Mouse (Mus musculus): ENCODE measurements around the gene Tmeff2. TPM values are rescaled to one million over a fixed set of nuclear protein-coding genes. Genes with fewer than 3 reads are reported as not detected.

The Tmeff2 gene
- polyA plus RNA-seq, 1 experiment from 2014 or later = 2.8 TPM

GRCm38 (mm10) chr1:51069288-51069687 lies 168.8 kb downstream of the Tmeff2 start:
- TF ChIP-seq CTCF (IDR thresholded peaks at IDR 0.05; ENCODE audit: low read depth) = no peak
- no peak overlapping the region for H3K4me3 ChIP-seq (replicated peaks; ENCODE audit: low read depth, low read length)
- no peak for ATAC-seq (replicated peaks; ENCODE audit: low FRiP score, low read depth)
- no peak for DNase-seq (ENCODE audit: low spot score)
- no peaks in the 10 kb centered on the region for H3K27me3 ChIP-seq (ENCODE audit: insufficient read depth, low read length)
- 83% methylated on average over 2 of the region's 2 CpGs for WGBS
- no peaks in the 10 kb centered on the region for H3K4me1 ChIP-seq (replicated peaks; ENCODE audit: insufficient read depth, low read length)
- no peak overlapping the region for H3K4me2 ChIP-seq (ENCODE audit: low read length)
- no peaks in the 10 kb centered on the region for H3K36me3 ChIP-seq (ENCODE audit: insufficient read depth, low read length)
- H3K27ac ChIP-seq = no peak overlapping the region
- no peaks in the 10 kb centered on the region for H3K9me3 ChIP-seq (replicated peaks; ENCODE audit: low read length)
- H3K9ac ChIP-seq (ENCODE audit: low read depth, low read length) = no peak overlapping the region

DNA sequence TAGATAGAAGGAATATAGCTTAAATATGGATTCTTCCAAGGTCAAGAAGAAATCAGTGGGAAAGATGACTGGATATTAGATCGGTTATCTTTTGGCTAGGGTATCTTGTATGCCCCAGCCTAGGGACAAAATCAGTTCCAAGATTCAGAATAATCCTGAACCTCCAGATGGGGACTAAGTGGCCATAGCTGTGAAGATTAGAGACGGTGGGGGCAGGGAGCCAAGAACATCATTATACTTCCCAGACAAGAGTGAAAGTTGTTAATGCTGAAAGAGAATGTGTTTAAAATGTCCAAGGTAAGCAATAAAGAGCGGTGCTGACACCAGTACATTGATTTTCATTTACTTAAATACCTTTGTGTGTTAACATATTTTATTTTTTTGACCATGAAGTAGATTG lies 173.6 kb downstream of the Tmeff2 start:
- Histone ChIP-seq H3K27me3 (ENCODE audit: insufficient read depth, low read length) (no peaks in the 10 kb centered on the region), H3K27ac (no peak overlapping the region), H3K9ac (ENCODE audit: low read depth, low read length) (no peak overlapping the region), H3K9me3 (replicated peaks; ENCODE audit: low read length) (no peaks in the 10 kb centered on the region), H3K4me2 (ENCODE audit: low read length) (no peak overlapping the region), H3K4me3 (replicated peaks; ENCODE audit: low read depth, low read length) (no peak overlapping the region), H3K36me3 (ENCODE audit: insufficient read depth, low read length) (no peaks in the 10 kb centered on the region), H3K4me1 (replicated peaks; ENCODE audit: insufficient read depth, low read length) (no peaks in the 10 kb centered on the region)
- ATAC-seq (replicated peaks; ENCODE audit: low FRiP score, low read depth) (no peak), DNase-seq (ENCODE audit: low spot score) (no peak)
- WGBS = 80% methylated on average over 3 of the region's 3 CpGs
- no peak for TF ChIP-seq CTCF (IDR thresholded peaks at IDR 0.05; ENCODE audit: low read depth)

DNA sequence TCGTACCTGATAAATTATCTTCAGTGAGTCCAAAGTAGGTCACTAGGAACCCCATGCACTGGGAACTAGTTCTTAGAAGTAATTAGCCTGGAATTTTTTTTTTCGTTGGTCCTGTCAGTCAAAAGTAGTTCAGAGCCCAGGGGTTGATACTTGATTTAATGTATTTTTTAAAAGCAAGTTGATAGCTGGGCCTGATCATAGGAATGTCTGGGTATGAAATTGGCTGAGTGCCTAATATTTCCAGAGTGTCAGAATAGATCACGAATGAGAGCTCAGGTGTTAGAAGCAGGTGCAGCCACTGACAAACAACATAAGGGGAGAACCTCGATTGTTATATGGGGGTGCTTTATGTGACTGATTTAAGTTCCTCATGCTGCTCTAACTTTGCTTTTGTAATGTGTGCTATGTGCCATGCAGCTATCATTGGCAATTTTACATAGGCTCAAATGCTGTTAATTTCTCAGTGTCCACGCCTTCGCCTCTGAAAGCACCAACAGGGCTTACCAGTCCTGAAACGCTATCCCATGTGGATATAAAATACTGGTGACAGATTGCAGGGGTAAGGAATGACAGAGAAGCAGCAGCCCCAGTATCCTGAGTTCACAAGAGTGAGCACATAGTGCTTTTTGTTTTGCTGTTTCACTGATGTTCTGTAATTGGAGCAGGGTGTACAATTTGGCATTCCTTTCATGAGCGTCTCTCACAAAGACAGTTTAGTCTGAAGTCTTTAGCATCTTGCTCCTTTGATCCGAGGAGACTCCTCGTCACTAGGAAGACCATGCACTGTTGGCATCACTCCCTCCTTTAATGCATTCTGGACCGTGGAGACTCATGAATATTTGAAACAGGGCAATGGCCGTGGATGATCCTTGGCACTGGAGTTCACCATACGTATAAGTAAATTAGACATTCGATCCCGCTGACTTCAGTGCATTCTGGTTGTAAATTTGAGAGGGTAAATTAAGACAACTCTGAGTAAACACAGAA lies 175.6 kb downstream of the Tmeff2 start:
- no peaks in the 10 kb centered on the region for H3K36me3 ChIP-seq (ENCODE audit: insufficient read depth, low read length)
- H3K9ac ChIP-seq (ENCODE audit: low read depth, low read length) = no peak overlapping the region
- DNase-seq (ENCODE audit: low spot score) (peak; percentile 28), ATAC-seq (replicated peaks; ENCODE audit: low FRiP score, low read depth) (no peak)
- H3K27me3 ChIP-seq (ENCODE audit: insufficient read depth, low read length) = no peaks in the 10 kb centered on the region
- no peak overlapping the region for H3K4me2 ChIP-seq (ENCODE audit: low read length)
- H3K9me3 ChIP-seq (replicated peaks; ENCODE audit: low read length) = no peaks in the 10 kb centered on the region
- no peak for TF ChIP-seq CTCF (IDR thresholded peaks at IDR 0.05; ENCODE audit: low read depth)
- no peaks in the 10 kb centered on the region for H3K4me1 ChIP-seq (replicated peaks; ENCODE audit: insufficient read depth, low read length)
- H3K4me3 ChIP-seq (replicated peaks; ENCODE audit: low read depth, low read length) = no peak overlapping the region
- 44% methylated on average over 15 of the region's 15 CpGs for WGBS
- H3K27ac ChIP-seq = no peak overlapping the region

DNA sequence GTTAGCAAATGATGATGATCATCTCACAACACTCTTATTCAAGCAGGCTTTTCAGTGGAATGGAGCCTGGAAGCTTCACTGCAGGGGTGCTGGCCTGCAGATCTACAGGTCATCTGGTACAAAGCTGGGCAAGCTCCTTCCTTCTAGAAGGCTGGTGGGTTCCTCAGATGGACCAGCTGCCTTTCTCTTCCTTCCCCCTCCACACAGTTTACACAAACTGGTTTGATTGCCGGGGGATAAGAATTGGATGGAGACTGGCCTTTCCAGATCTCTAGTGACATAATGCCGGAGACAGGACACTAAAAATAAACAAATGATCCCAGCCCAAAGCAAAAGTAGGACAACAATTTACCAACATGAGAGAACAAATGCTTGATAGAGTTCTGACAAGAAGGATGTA lies 188.5 kb downstream of the Tmeff2 start:
- TF ChIP-seq CTCF (IDR thresholded peaks at IDR 0.05; ENCODE audit: low read depth) = no peak
- ATAC-seq (replicated peaks; ENCODE audit: low FRiP score, low read depth) = no peak
- Histone ChIP-seq H3K27me3 (ENCODE audit: insufficient read depth, low read length) (no peaks in the 10 kb centered on the region), H3K36me3 (ENCODE audit: insufficient read depth, low read length) (no peaks in the 10 kb centered on the region), H3K9ac (ENCODE audit: low read depth, low read length) (no peak overlapping the region), H3K27ac (no peak overlapping the region), H3K4me1 (replicated peaks; ENCODE audit: insufficient read depth, low read length) (no peaks in the 10 kb centered on the region), H3K4me2 (ENCODE audit: low read length) (no peak overlapping the region), H3K9me3 (replicated peaks; ENCODE audit: low read length) (no peaks in the 10 kb centered on the region), H3K4me3 (replicated peaks; ENCODE audit: low read depth, low read length) (no peak overlapping the region)
- WGBS = 81% methylated on average over 2 of the region's 2 CpGs
- no peak for DNase-seq (ENCODE audit: low spot score)

- WGBS = 86% methylated on average over 3 of the region's 3 CpGs
- H3K9me3 ChIP-seq (replicated peaks; ENCODE audit: low read length) = no peaks in the 10 kb centered on the region
- H3K4me3 ChIP-seq (replicated peaks; ENCODE audit: low read depth, low read length) = no peak overlapping the region
- no peak for ATAC-seq (replicated peaks; ENCODE audit: low FRiP score, low read depth)
- DNase-seq (ENCODE audit: low spot score) = no peak
- H3K27me3 ChIP-seq (ENCODE audit: insufficient read depth, low read length) = no peaks in the 10 kb centered on the region
- TF ChIP-seq CTCF (IDR thresholded peaks at IDR 0.05; ENCODE audit: low read depth) = no peak
- no peak overlapping the region for H3K4me2 ChIP-seq (ENCODE audit: low read length)
- H3K27ac ChIP-seq = no peak overlapping the region
- no peaks in the 10 kb centered on the region for H3K4me1 ChIP-seq (replicated peaks; ENCODE audit: insufficient read depth, low read length)
- no peak overlapping the region for H3K9ac ChIP-seq (ENCODE audit: low read depth, low read length)
- H3K36me3 ChIP-seq (ENCODE audit: insufficient read depth, low read length) = no peaks in the 10 kb centered on the region
Measured at GRCm38 (mm10) chr1:51089803-51090202, 189.4 kb downstream of the Tmeff2 start.

GRCm38 (mm10) chr1:51090212-51090761 lies 189.8 kb downstream of the Tmeff2 start:
- no peaks in the 10 kb centered on the region for H3K4me1 ChIP-seq (replicated peaks; ENCODE audit: insufficient read depth, low read length)
- TF ChIP-seq CTCF (IDR thresholded peaks at IDR 0.05; ENCODE audit: low read depth) = no peak
- no peak overlapping the region for H3K4me2 ChIP-seq (ENCODE audit: low read length)
- no peak overlapping the region for H3K27ac ChIP-seq
- no peak for DNase-seq (ENCODE audit: low spot score)
- no peaks in the 10 kb centered on the region for H3K27me3 ChIP-seq (ENCODE audit: insufficient read depth, low read length)
- 61% methylated on average over 4 of the region's 4 CpGs for WGBS
- H3K9ac ChIP-seq (ENCODE audit: low read depth, low read length) = no peak overlapping the region
- H3K36me3 ChIP-seq (ENCODE audit: insufficient read depth, low read length) = no peaks in the 10 kb centered on the region
- H3K9me3 ChIP-seq (replicated peaks; ENCODE audit: low read length) = no peaks in the 10 kb centered on the region
- no peak for ATAC-seq (replicated peaks; ENCODE audit: low FRiP score, low read depth)
- H3K4me3 ChIP-seq (replicated peaks; ENCODE audit: low read depth, low read length) = no peak overlapping the region

Data from kidney, postnatal 0 days (tissue).